Mouse (Mus musculus) forebrain, embryonic 15.5 days (tissue): ENCODE measurements around the gene Lrrtm1. TPM values are rescaled to one million over a fixed set of nuclear protein-coding genes. Genes with fewer than 3 reads are reported as not detected.
A peak's percentile ranks its signal among the peaks of the same experiment; 100 is the strongest.

Experiments
- ATAC-seq: fragments of 200-750 bp; cut with Nextera tagmentation; replicated peaks from 2 replicates; pipeline ENCODE4 v1.8.0; 2017; ENCODE audit warnings: mild to moderate bottlenecking, moderate TSS enrichment, moderate library complexity
- H3K27ac ChIP-seq: fragments of 300-500 bp; sonication (generic); replicated peaks from 2 replicates; pipeline ENCODE4 v1.5.1; 2015; ENCODE audit warnings: mild to moderate bottlenecking, inconsistent platforms
- H3K27me3 ChIP-seq: fragments of 300-500 bp; sonication (generic); 2 replicates; pipeline ENCODE4 v1.6.1; 2015; ENCODE audit warnings: inconsistent platforms
- H3K36me3 ChIP-seq: fragments of 300-500 bp; sonication (generic); 2 replicates; pipeline ENCODE4 v1.6.1; 2015; ENCODE audit warnings: mild to moderate bottlenecking, inconsistent platforms
- H3K4me1 ChIP-seq: fragments of 300-500 bp; sonication (generic); 2 replicates; pipeline ENCODE4 v1.6.1; 2015; ENCODE audit warnings: inconsistent platforms
- H3K4me2 ChIP-seq: fragments of 300-500 bp; sonication (generic); replicated peaks from 2 replicates; pipeline ENCODE4 v1.6.1; 2015; ENCODE audit warnings: mild to moderate bottlenecking, inconsistent platforms
- H3K4me3 ChIP-seq: fragments of 300-500 bp; sonication (generic); 2 replicates; pipeline ENCODE4 v1.5.1; 2015; ENCODE audit warnings: mild to moderate bottlenecking, inconsistent platforms
- H3K9ac ChIP-seq: fragments of 300-500 bp; sonication (generic); replicated peaks from 2 replicates; pipeline ENCODE4 v1.6.1; 2015; ENCODE audit warnings: mild to moderate bottlenecking, inconsistent platforms
- H3K9me3 ChIP-seq: fragments of 300-500 bp; sonication (generic); 2 replicates; pipeline ENCODE4 v1.6.1; 2016; ENCODE audit warnings: inconsistent platforms
- WGBS: fragments of 180-500 bp; shearing (Covaris S2); methylation state at CpG from one replicate; pipeline ENCODE4 v1.1.7; 2015; ENCODE audit warnings: mixed read lengths; 5-methylcytosine and 5-hydroxymethylcytosine counted together
- polyA plus RNA-seq: library from polyadenylated mRNA; unstranded; fragments of >200 nt; fragmentation: Nextera tagmentation; extraction: Ambion mirVana; gene quantifications from 2 replicates; pipeline ENCODE4 v1.2.1, GENCODE M21; 2015

Lrrtm1 gene
- polyA plus RNA-seq = 51.9 and 54.7 TPM in 2 replicates

DNA sequence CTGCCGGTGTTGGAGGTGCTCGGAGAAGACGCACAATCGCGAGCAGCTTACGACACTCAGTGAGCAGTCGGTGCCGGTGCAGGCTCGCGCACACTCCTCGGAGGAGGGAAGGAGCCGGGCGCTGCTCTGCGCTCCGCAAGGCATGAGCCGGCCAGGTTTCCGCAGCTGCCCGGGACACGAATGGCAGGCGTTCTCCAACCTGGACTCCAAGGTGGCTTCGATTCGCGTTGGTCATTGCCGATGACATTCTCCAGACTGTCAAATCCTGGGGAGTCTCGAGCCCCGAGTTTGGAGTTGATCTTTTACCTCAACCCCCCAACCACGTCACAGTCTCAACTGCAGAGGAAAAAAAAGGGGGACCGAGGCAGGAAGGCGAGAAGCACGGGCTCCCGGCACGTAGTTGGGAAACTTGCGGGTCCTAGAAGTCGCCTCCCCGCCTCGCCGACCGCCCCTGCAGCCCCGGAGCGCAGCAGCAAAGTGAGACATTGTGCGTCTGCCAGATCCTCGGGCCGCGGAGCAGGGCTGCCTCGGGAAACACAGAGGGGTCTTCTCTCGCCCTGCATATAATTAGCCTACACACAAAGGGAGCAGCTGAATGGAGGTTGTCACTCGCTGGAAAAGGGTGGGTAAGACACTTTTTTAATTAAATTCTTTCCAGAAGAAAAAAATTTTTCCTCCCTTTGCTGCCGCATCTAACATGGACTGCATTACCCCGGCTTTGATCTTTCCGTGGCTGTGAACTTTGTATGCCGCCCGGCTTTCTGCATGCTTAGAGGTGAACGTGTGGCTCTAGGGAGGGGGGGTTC, at the start of gene Lrrtm1:
Lrrtm1 (plus strand) TSS at position 89 of the 806 bp plus-strand sequence.
- peak within 1 kb of the TSS; percentile 87 for H3K27ac ChIP-seq
- no peaks in the 10 kb centered on the region for H3K27me3 ChIP-seq
- H3K4me3 ChIP-seq = peak within 1 kb of the TSS; percentile 77
- peaks cover 38% of the 10 kb centered on the region for H3K4me1 ChIP-seq
- peak within 1 kb of the TSS; percentile 78 for H3K9ac ChIP-seq
- 0% methylated on average over 53 of the region's 53 CpGs for WGBS
- peak; percentile 91 for ATAC-seq
- H3K36me3 ChIP-seq = no peaks in the 10 kb centered on the region
- H3K9me3 ChIP-seq = no peaks in the 10 kb centered on the region
- H3K4me2 ChIP-seq = peak within 1 kb of the TSS; percentile 98

GRCm38 (mm10) chr6:77196650-77197049, 45.8 kb upstream of the Lrrtm1 start:
- 90% methylated on average over 3 of the region's 3 CpGs for WGBS
- no peaks in the 10 kb centered on the region for H3K4me1 ChIP-seq
- ATAC-seq = no peak
- no peak overlapping the region for H3K9ac ChIP-seq
- H3K4me2 ChIP-seq = no peak overlapping the region
- H3K27me3 ChIP-seq = no peaks in the 10 kb centered on the region
- no peak overlapping the region for H3K27ac ChIP-seq
- no peaks in the 10 kb centered on the region for H3K9me3 ChIP-seq
- H3K36me3 ChIP-seq = no peaks in the 10 kb centered on the region
- H3K4me3 ChIP-seq = no peak overlapping the region

DNA sequence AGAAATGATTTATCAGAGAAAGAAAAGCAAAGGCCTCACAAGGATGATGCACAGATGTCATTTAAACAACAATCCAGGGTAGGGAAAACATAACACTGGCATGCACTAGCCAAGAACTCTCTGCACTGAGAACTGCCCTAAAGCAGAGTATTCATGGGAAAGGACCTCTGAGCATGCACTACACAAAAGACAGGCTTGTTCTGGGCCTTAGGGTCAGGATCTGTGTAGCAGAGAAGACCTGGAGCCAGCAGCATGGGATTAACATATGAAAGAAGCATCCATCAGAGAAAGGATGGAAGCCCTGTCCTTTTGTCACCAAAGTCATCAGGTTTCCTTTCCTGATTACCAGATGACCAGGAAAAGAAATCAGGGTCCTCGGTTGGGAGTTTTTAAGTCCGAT, 43.1 kb upstream of the Lrrtm1 start:
- no peak for ATAC-seq
- H3K4me2 ChIP-seq = no peak overlapping the region
- H3K4me3 ChIP-seq = no peak overlapping the region
- H3K4me1 ChIP-seq = no peaks in the 10 kb centered on the region
- H3K27me3 ChIP-seq = no peaks in the 10 kb centered on the region
- H3K36me3 ChIP-seq = no peaks in the 10 kb centered on the region
- no peak overlapping the region for H3K27ac ChIP-seq
- 43% methylated on average over 2 of the region's 2 CpGs for WGBS
- H3K9me3 ChIP-seq = no peaks in the 10 kb centered on the region
- H3K9ac ChIP-seq = no peak overlapping the region

DNA sequence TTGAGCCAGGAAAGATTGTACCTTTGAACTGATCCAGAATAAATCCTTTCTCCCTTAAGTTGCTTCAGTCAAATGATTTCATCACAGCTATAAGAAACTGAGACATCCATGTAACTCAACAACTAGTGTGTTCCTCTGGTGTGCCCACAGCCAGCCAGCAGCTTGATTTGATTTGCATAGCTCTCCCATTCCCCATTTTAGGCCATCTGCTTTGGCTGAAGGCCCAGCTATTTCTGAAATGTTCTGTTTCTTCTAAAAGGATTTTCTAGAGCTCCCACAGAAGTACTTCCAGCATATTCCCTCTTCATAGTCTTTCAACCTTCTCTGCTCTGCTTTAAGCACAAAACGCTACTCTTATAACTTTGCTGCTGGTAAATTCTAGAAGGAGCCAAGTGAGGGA, 33.3 kb upstream of the Lrrtm1 start:
- 72% methylated on average over 1 of the region's 1 CpGs for WGBS

GRCm38 (mm10) chr6:77209929-77210328, 32.6 kb upstream of the Lrrtm1 start:
- 74% methylated on average over 3 of the region's 3 CpGs for WGBS
- H3K9me3 ChIP-seq = no peaks in the 10 kb centered on the region
- H3K36me3 ChIP-seq = no peaks in the 10 kb centered on the region
- H3K9ac ChIP-seq = no peak overlapping the region
- no peaks in the 10 kb centered on the region for H3K27me3 ChIP-seq
- H3K4me2 ChIP-seq = no peak overlapping the region
- H3K4me3 ChIP-seq = no peak overlapping the region
- H3K27ac ChIP-seq = no peak overlapping the region
- no peak for ATAC-seq
- peaks cover 11% of the 10 kb centered on the region for H3K4me1 ChIP-seq

More for the DNA sequence above, 33.3 kb upstream of the Lrrtm1 start:
- no peak for ATAC-seq
- Histone ChIP-seq H3K27me3 (no peaks in the 10 kb centered on the region), H3K4me2 (no peak overlapping the region), H3K36me3 (no peaks in the 10 kb centered on the region), H3K9ac (no peak overlapping the region), H3K4me1 (peaks cover 11% of the 10 kb centered on the region), H3K4me3 (no peak overlapping the region), H3K9me3 (no peaks in the 10 kb centered on the region), H3K27ac (no peak overlapping the region)

- ATAC-seq = no peak
- no peaks in the 10 kb centered on the region for H3K9me3 ChIP-seq
- H3K9ac ChIP-seq = no peak overlapping the region
- no peaks in the 10 kb centered on the region for H3K27me3 ChIP-seq
- peaks cover 11% of the 10 kb centered on the region for H3K4me1 ChIP-seq
- no peak overlapping the region for H3K4me2 ChIP-seq
- H3K27ac ChIP-seq = no peak overlapping the region
- H3K36me3 ChIP-seq = no peaks in the 10 kb centered on the region
- 19% methylated on average over 3 of the region's 3 CpGs for WGBS
- no peak overlapping the region for H3K4me3 ChIP-seq
Observed at GRCm38 (mm10) chr6:77213757-77214409, 28.6 kb upstream of the Lrrtm1 start.

GRCm38 (mm10) chr6:77215322-77215721, 27.2 kb upstream of the Lrrtm1 start:
- Histone ChIP-seq H3K9me3 (no peaks in the 10 kb centered on the region), H3K9ac (no peak overlapping the region), H3K4me1 (peaks cover 11% of the 10 kb centered on the region), H3K27me3 (no peaks in the 10 kb centered on the region), H3K27ac (no peak overlapping the region), H3K4me2 (no peak overlapping the region), H3K36me3 (no peaks in the 10 kb centered on the region), H3K4me3 (no peak overlapping the region)
- ATAC-seq = no peak
- WGBS = 65% methylated on average over 4 of the region's 4 CpGs

- no peaks in the 10 kb centered on the region for H3K36me3 ChIP-seq
- no peaks in the 10 kb centered on the region for H3K9me3 ChIP-seq
- peaks cover 23% of the 10 kb centered on the region for H3K4me1 ChIP-seq
- no peak for ATAC-seq
- H3K27ac ChIP-seq = no peak overlapping the region
- no peaks in the 10 kb centered on the region for H3K27me3 ChIP-seq
- no peak overlapping the region for H3K4me3 ChIP-seq
- H3K9ac ChIP-seq = no peak overlapping the region
- no peak overlapping the region for H3K4me2 ChIP-seq
Observed at GRCm38 (mm10) chr6:77218875-77219274, 23.6 kb upstream of the Lrrtm1 start.

DNA sequence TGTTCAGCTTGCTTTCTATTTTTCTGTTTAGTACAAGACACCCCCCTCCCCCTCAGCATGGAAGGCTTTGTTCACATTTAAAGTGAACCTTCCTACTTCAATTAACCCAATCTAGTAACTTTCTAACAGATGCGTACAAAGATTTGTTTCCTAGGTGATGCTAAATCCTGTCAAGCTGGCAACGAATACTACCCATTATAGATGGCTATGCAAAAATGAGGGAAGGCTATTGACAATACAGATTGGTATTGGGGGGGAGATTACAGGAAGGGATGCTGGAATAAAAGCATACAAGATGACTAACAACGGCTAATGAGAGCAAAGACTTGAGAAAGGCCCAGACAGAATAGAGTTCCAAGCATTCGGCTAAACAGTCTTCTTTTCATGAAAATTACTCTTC, 21.7 kb upstream of the Lrrtm1 start:
- H3K27me3 ChIP-seq = no peaks in the 10 kb centered on the region
- no peak overlapping the region for H3K4me2 ChIP-seq
- ATAC-seq = no peak
- H3K9ac ChIP-seq = no peak overlapping the region
- H3K36me3 ChIP-seq = no peaks in the 10 kb centered on the region
- no peak overlapping the region for H3K27ac ChIP-seq
- no peaks in the 10 kb centered on the region for H3K9me3 ChIP-seq
- 6% methylated on average over 4 of the region's 4 CpGs for whole genome bisulfite sequencing
- H3K4me1 ChIP-seq = peaks cover 20% of the 10 kb centered on the region
- H3K4me3 ChIP-seq = no peak overlapping the region

- 19% methylated on average over 16 of the region's 16 CpGs for WGBS
Observed at GRCm38 (mm10) chr6:77222849-77223638, 19.4 kb upstream of the Lrrtm1 start.

GRCm38 (mm10) chr6:77240426-77240825, 2.1 kb upstream of the Lrrtm1 start:
- H3K9ac ChIP-seq = no peak overlapping the region
- H3K9me3 ChIP-seq = no peaks in the 10 kb centered on the region
- no peaks in the 10 kb centered on the region for H3K27me3 ChIP-seq
- no peak overlapping the region for H3K4me3 ChIP-seq
- ATAC-seq = peak; percentile 57
- peak overlapping the region; percentile 39; the same call in 1 of the 2 replicates for H3K27ac ChIP-seq
- H3K4me2 ChIP-seq = no peak overlapping the region
- H3K4me1 ChIP-seq = peaks cover 34% of the 10 kb centered on the region
- no peaks in the 10 kb centered on the region for H3K36me3 ChIP-seq
- 6% methylated on average over 1 of the region's 1 CpGs for WGBS

More at GRCm38 (mm10) chr6:77222849-77223638, 19.4 kb upstream of the Lrrtm1 start:
- Histone ChIP-seq H3K4me3 (no peak overlapping the region), H3K4me2 (peak overlapping the region; percentile 1; the same call in 1 of the 2 replicates), H3K36me3 (no peaks in the 10 kb centered on the region), H3K4me1 (peaks cover 20% of the 10 kb centered on the region), H3K27ac (no peak overlapping the region), H3K9me3 (no peaks in the 10 kb centered on the region), H3K9ac (no peak overlapping the region), H3K27me3 (no peaks in the 10 kb centered on the region)
- peak; percentile 91 for ATAC-seq
